Mouse (Mus musculus) kidney, adult 2 months (tissue): ENCODE results near the gene Gck. TPM values are rescaled to one million over a fixed set of nuclear protein-coding genes. Genes with fewer than 3 reads are reported as not detected.
"Not testable (repeated sequence)": the region's sequence is repeated elsewhere in the genome, so short reads cannot be mapped to it uniquely, and the experiment has no call there.

Experiments used
- DNase-seq: peaks from one replicate; pipeline ENCODE4 v3.0.0; 2021
- H3K27ac ChIP-seq: fragments of 200-500 bp; 2 replicates; pipeline ENCODE4 v1.5.1; 2012; ENCODE audit warnings: low read depth, low read length, control low read depth, inconsistent platforms; ENCODE audit not compliant: insufficient read depth
- H3K27me3 ChIP-seq: fragments of 200-500 bp; replicated peaks from 2 replicates; pipeline ENCODE4 v1.6.1; 2012; ENCODE audit warnings: mild to moderate bottlenecking, moderate library complexity, low read length, inconsistent platforms; ENCODE audit not compliant: control insufficient read depth, insufficient read depth
- H3K36me3 ChIP-seq: fragments of 200-500 bp; 2 replicates; pipeline ENCODE4 v1.6.1; 2012; ENCODE audit warnings: mild to moderate bottlenecking, moderate library complexity, low read length, inconsistent platforms; ENCODE audit not compliant: control insufficient read depth, insufficient read depth
- H3K4me1 ChIP-seq: fragments of 200-500 bp; 2 replicates; pipeline ENCODE4 v1.6.1; 2011; ENCODE audit warnings: low read length; ENCODE audit not compliant: control insufficient read depth, insufficient read depth
- H3K4me3 ChIP-seq: fragments of 200-500 bp; 2 replicates; pipeline ENCODE4 v1.5.1; 2011; ENCODE audit warnings: mild to moderate bottlenecking, low read depth, low read length, control low read depth; ENCODE audit not compliant: insufficient read depth
- CTCF ChIP-seq: fragments of 200-500 bp; conservative IDR thresholded peaks from 2 replicates; pipeline ENCODE4 v1.5.1; 2011; ENCODE audit warnings: low read depth, mild to moderate bottlenecking, control low read depth, low read length, moderate library complexity, mixed read lengths; ENCODE audit not compliant: insufficient read depth, insufficient read length
- POLR2A ChIP-seq: fragments of 200-500 bp; IDR thresholded peaks from one replicate; pipeline ENCODE4 v1.6.1; 2011; ENCODE audit warnings: low read depth, low read length, control low read depth
- WGBS: fragments of 180-500 bp; shearing (Covaris S2); methylation state at CpG from one replicate; pipeline ENCODE4 v1.1.7; 2018; 5-methylcytosine and 5-hydroxymethylcytosine counted together
- polyA plus RNA-seq: library from polyadenylated mRNA; depleted of rRNA; stranded (reverse); fragments of >200 nt; gene quantifications from 2 replicates; pipeline ENCODE4 v1.2.3, GENCODE M21; 2012

Gck gene
- polyA plus RNA-seq, 1 experiment: 0.16 TPM

DNA sequence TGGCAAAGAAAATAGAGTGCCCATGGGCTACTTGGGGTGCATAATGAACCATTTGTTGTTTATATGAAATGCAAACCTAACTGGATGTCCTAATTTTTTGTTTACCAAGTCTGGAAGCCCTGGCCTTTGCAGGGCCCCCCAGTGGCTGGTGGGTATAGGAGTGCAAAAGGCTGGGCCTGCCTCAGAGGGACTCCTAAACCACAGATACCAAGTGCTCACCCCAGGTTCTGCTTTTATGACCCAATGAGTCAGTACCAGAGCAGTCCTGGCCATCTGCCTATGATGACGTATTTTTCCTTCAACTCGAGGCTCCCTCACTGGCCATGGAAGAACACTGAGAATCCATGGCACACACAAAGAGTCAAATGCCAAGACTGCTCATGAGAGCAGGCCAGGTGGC, 4.8 kb downstream of the Gck start:
- Histone ChIP-seq H3K27me3 (no peaks in the 10 kb centered on the region), H3K4me1 (no peaks in the 10 kb centered on the region), H3K4me3 (no peak overlapping the region), H3K36me3 (no peaks in the 10 kb centered on the region), H3K27ac (no peak overlapping the region)
- DNase-seq: no peak
- 63% methylated on average over 2 of the region's 2 CpGs for WGBS
- TF ChIP-seq CTCF (no peak), POLR2A (no peak)

DNA sequence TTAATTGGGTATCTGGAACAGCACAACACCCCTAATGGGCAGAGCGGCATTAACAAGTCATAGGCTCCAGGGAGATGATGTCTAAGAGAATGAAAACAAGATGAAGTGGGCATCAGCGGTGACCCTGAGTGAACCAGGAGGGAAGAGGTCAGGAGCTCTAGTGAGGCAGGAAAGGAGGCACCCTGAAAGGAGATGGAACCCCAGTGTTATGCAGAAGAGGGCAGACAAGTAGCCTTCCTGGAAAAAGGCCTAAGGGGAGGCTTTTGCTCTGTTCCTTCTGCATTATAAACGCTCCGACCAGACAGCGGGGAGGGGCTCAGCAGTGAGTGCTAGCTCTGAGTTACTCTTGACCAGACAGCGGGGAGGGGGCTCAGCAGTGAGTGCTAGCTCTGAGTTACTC, 6.9 kb downstream of the Gck start:
- H3K27ac ChIP-seq: no peak overlapping the region
- no peaks in the 10 kb centered on the region for H3K27me3 ChIP-seq
- no peak for DNase-seq
- WGBS: 78% methylated on average over 6 of the region's 6 CpGs
- no peak overlapping the region for H3K4me3 ChIP-seq
- H3K4me1 ChIP-seq: no peaks in the 10 kb centered on the region
- no peak for TF ChIP-seq CTCF
- TF ChIP-seq POLR2A: no peak
- no peaks in the 10 kb centered on the region for H3K36me3 ChIP-seq

DNA sequence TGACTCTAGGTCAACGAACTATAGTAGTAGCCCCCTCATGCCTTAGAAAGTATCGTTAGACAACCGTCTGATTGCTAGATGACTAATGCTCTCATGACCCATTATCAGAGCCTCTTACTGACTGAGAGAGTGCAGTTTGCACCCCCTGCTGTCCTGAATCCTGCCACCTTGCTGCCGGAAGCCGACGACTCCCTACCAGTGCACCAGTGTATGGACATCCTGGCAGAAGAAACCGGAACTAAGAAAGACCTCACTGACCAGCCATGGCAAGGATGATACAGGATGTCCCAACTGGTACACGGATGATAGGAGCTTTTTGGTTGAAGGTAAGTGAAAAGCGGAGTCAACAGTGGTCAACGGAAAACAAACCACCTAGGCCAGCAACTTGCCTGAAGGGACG, 15.3 kb downstream of the Gck start:
- DNase-seq: not testable (repeated sequence)

DNA sequence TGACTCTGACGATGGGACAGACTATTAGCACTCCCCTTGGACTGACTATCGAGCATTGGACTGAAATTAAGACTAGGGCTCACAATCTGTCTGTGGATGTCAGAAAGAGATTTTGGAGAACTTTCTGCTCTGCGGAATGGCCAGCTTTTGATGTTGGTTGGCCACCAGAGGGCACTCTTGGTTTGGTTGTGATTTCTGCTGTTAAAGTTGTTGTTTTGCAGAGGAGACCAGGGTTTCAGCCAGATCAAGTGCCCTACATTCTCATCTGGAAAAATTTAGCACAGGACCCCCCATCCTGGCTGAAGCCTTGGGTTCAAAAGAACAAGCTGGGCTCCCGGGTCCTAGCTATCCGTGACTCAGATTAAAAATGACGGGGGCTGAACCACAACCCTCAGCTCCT, 17.9 kb downstream of the Gck start:
- H3K4me1 ChIP-seq, DNase-seq, H3K36me3 ChIP-seq, H3K4me3 ChIP-seq, H3K27me3 ChIP-seq, H3K27ac ChIP-seq: not testable (repeated sequence)
- 95% methylated on average over 6 of the region's 6 CpGs for WGBS
- TF ChIP-seq CTCF: peak; percentile 18; the same call in 1 of the 2 replicates

More for the DNA sequence above, 15.3 kb downstream of the Gck start:
- H3K4me3 ChIP-seq, H3K36me3 ChIP-seq, H3K27ac ChIP-seq, H3K27me3 ChIP-seq, H3K4me1 ChIP-seq: not testable (repeated sequence)
- 94% methylated on average over 11 of the region's 11 CpGs for WGBS

DNA sequence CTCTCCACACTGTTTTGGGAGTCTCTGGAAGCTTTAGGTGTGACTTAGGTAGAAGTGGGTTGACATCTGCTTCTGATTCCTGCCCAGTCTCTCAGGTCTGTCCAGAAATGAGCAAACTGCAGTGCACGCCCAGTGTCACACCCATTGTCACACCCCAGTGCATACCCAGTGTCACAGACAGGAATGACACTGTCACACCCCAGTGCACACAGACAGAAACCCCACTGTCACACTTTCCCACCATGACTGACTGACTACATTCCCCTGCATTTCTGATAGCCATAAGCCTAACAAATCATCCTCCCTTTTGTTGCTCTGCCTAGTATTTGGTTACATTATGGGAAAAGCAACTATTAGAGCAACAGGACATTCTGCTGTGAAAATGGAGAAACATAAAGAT, 19.3 kb downstream of the Gck start:
- H3K4me1 ChIP-seq: no peaks in the 10 kb centered on the region
- no peak for TF ChIP-seq CTCF
- TF ChIP-seq POLR2A: no peak
- no peaks in the 10 kb centered on the region for H3K36me3 ChIP-seq
- no peaks in the 10 kb centered on the region for H3K27me3 ChIP-seq
- WGBS: 61% methylated on average over 1 of the region's 1 CpGs
- H3K4me3 ChIP-seq: no peak overlapping the region
- no peak overlapping the region for H3K27ac ChIP-seq
- DNase-seq: no peak

DNA sequence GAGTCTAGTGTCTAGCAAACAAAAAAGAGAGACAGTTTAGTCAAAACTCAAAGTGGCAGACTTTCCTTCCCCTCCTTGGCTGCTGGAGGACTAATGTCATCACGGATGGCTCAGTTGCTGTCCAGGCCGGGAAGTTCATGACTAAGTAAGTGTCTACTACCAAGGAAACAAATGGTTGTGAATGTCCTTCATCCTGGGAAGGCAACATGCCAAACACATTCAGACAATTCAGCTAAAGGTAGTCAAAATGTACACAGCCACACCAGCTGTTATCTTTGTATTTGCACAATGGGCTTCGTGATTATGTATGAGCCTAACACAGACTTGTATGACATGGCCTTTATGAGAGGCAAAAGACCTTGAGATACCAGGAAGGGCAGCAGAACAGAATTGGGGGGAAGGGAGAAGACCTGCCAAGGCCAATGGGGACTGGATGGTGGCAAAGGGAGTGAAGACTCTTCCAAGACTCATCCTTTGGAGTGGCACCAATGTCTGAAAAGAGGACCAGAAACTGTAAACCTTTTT, 23.1 kb downstream of the Gck start:
- WGBS: 73% methylated on average over 3 of the region's 3 CpGs
- no peak overlapping the region for H3K4me3 ChIP-seq
- no peak overlapping the region for H3K27ac ChIP-seq
- H3K27me3 ChIP-seq: no peaks in the 10 kb centered on the region
- no peak for TF ChIP-seq CTCF
- no peak for TF ChIP-seq POLR2A
- no peaks in the 10 kb centered on the region for H3K36me3 ChIP-seq
- DNase-seq: no peak
- H3K4me1 ChIP-seq: no peaks in the 10 kb centered on the region

DNA sequence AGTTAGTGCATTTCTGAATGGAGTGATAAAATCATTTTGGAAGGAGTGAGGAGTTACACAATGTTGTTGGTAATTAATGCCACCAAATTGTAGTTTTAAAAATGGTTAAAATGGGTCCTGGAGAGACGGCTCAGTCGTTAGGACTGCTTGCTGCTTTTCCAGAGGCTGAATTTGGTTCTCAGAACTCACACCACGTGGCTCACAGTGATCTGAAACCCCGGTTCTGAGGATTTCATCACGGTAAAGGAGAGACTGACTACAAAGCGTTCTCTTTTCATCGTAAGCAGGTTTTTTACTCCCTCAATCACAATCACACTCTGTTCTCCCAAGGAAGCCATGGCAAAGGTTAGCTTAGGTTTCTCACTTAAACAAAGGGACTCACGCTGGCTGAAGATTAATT, 25.2 kb downstream of the Gck start:
- no peak overlapping the region for H3K4me3 ChIP-seq
- TF ChIP-seq POLR2A (no peak), CTCF (no peak)
- WGBS: 48% methylated on average over 8 of the region's 8 CpGs
- no peak for DNase-seq
- no peak overlapping the region for H3K27ac ChIP-seq
- no peaks in the 10 kb centered on the region for H3K4me1 ChIP-seq
- H3K36me3 ChIP-seq: no peaks in the 10 kb centered on the region
- no peaks in the 10 kb centered on the region for H3K27me3 ChIP-seq

DNA sequence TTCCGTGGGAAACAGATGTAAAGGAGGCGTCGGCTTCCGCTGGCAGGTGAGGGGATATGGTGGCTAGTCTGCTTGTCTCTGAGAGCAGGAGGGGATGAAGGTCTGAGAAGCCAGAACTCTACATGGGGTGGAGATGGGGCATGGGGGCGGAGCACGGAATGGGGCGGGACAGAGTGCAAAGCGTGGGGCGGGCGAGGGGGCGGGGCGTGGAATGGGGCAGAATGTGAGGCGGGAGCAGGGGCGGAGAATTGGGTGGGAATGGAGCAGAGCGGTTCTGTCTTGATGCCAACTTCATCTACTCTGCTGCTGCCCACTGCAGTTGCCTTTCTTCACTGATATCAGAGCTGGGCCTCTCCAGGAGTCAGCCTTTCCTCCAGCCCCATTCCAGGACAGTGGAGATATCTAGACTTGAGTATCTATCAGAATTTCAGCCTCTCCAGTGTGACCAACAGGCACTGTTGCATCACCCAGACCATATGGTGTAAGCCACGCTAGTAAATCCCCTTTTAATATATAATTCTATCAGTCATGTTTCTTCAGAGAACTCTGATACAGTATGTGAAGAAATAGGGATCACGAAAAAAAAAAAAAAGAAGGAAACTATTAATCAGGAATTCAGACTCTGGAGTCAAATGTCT, 29.4 kb downstream of the Gck start:
- Histone ChIP-seq H3K4me3 (no peak overlapping the region), H3K36me3 (no peaks in the 10 kb centered on the region), H3K27me3 (no peaks in the 10 kb centered on the region), H3K27ac (no peak overlapping the region), H3K4me1 (no peaks in the 10 kb centered on the region)
- 39% methylated on average over 17 of the region's 17 CpGs for WGBS
- TF ChIP-seq CTCF (no peak), POLR2A (no peak)
- no peak for DNase-seq
